Mouse (Mus musculus) stomach, embryonic 14.5 days (tissue): ENCODE data around the gene Adam22. TPM values are rescaled to one million over a fixed set of nuclear protein-coding genes. Genes with fewer than 3 reads are reported as not detected.

Experiments used
- ATAC-seq: fragments of 200-750 bp; cut with Nextera tagmentation; 2 replicates; pipeline ENCODE4 v1.8.0; 2017; ENCODE audit warnings: low read depth, moderate TSS enrichment; ENCODE audit not compliant: insufficient number of reproducible peaks, insufficient read depth, low FRiP score
- H3K27ac ChIP-seq: fragments of 300-500 bp; sonication (generic); 2 replicates; pipeline ENCODE4 v1.5.1; 2014; ENCODE audit warnings: mild to moderate bottlenecking, low read length, moderate library complexity, mixed read lengths
- H3K27me3 ChIP-seq: fragments of 300-500 bp; sonication (generic); 2 replicates; pipeline ENCODE4 v1.6.1; 2014; ENCODE audit warnings: low read length, control low read depth, mixed read lengths; ENCODE audit not compliant: control insufficient read depth, insufficient read depth
- H3K36me3 ChIP-seq: fragments of 300-500 bp; sonication (generic); 2 replicates; pipeline ENCODE4 v1.6.1; 2014; ENCODE audit warnings: mild to moderate bottlenecking, control low read depth, low read length, moderate library complexity, mixed read lengths; ENCODE audit not compliant: control insufficient read depth, insufficient read depth
- H3K4me1 ChIP-seq: fragments of 300-500 bp; sonication (generic); 2 replicates; pipeline ENCODE4 v1.6.1; 2014; ENCODE audit warnings: low read length, control low read depth, mixed read lengths; ENCODE audit not compliant: control insufficient read depth, insufficient read depth
- H3K4me2 ChIP-seq: fragments of 300-500 bp; sonication (generic); replicated peaks from 2 replicates; pipeline ENCODE4 v1.6.1; 2014; ENCODE audit warnings: low read depth, low read length, control low read depth
- H3K4me3 ChIP-seq: fragments of 300-500 bp; sonication (generic); 2 replicates; pipeline ENCODE4 v1.5.1; 2014; ENCODE audit warnings: low read depth, low read length, control low read depth
- H3K9ac ChIP-seq: fragments of 300-500 bp; sonication (generic); replicated peaks from 2 replicates; pipeline ENCODE4 v1.6.1; 2014; ENCODE audit warnings: low read depth, mild to moderate bottlenecking, control low read depth, low read length, moderate library complexity, mixed read lengths
- H3K9me3 ChIP-seq: fragments of 300-500 bp; sonication (generic); 2 replicates; pipeline ENCODE4 v1.6.1; 2016; ENCODE audit warnings: low read depth, low read length, control low read depth; ENCODE audit not compliant: control insufficient read depth
- WGBS: fragments of 180-500 bp; shearing (Covaris S2); extraction: QIAGEN DNeasy Blood & Tissue Kit; methylation state at CpG from one replicate; pipeline ENCODE4 v1.1.7; 2014; 5-methylcytosine and 5-hydroxymethylcytosine counted together
- polyA plus RNA-seq: library from polyadenylated mRNA; unstranded; fragments of >200 nt; fragmentation: Nextera tagmentation; extraction: Ambion mirVana; gene quantifications from 2 replicates; pipeline ENCODE4 v1.2.1, GENCODE M21; 2014

The Adam22 gene
- polyA plus RNA-seq, 1 experiment from 2014 or later = 13.4 TPM

DNA sequence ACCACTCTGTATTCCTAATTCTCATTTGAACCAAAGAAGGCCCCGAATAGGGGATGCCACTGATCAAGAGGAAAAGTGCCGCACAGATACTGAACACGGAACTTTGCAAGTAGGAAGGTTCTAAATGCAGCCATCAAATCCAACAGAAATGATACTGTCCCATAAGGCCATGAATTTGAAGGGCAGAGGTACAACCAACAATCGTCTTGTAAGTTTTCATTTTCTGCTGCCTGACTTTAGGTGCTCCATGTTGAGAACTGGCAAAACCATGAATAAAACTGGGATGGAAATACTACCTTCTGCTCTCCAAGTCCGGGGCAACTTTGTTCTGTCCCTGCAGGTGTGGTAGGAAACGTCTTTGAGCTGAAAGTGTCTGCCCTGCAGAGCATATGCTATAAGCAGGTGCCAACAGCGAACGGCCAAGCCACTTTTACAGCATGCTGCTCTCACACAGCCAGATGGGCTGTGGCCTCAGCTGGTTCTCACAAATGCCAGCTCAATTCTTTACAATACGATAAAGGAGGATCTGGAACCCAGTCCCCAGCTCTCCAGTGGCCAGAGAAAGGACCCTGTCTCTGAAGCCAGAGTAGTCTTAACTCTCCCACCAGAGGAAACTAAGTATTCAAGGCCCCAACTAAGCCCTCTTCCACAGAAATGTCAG lies 293.9 kb downstream of the Adam22 start:
- ATAC-seq = no peak
- H3K4me3 ChIP-seq = no peak overlapping the region
- H3K27ac ChIP-seq = no peak overlapping the region
- H3K4me1 ChIP-seq = no peaks in the 10 kb centered on the region
- no peak overlapping the region for H3K9ac ChIP-seq
- WGBS = 93% methylated on average over 9 of the region's 9 CpGs
- 0 out of 2 replicates have a peak, but pooled peaks cover 5% of the 10 kb centered on the region for H3K36me3 ChIP-seq
- H3K4me2 ChIP-seq = no peak overlapping the region
- no peaks in the 10 kb centered on the region for H3K27me3 ChIP-seq
- H3K9me3 ChIP-seq = no peaks in the 10 kb centered on the region

DNA sequence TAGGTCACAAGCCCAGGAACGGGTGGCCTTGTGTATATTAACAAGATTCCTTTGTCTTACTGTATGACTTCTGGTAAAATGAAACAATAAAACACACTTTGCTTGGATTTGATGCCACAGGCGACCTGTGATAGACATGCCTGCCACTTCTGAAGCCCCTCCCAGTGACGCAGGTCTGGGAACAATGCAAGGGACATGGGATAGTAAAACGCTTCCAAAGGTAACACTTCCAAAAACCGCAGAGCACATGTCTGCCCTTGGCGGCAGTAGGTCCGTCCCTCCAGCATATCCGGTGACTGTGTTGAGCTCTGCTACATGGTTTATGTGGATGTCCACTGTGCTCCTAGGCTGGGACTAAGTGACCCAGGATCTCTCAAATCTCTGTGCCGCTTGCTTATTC lies 294.6 kb downstream of the Adam22 start:
- WGBS = 87% methylated on average over 9 of the region's 9 CpGs
- no peak overlapping the region for H3K9ac ChIP-seq
- no peaks in the 10 kb centered on the region for H3K9me3 ChIP-seq
- no peaks in the 10 kb centered on the region for H3K4me1 ChIP-seq
- H3K36me3 ChIP-seq = 0 out of 2 replicates have a peak, but pooled peaks cover 5% of the 10 kb centered on the region
- no peak overlapping the region for H3K27ac ChIP-seq
- no peaks in the 10 kb centered on the region for H3K27me3 ChIP-seq
- no peak for ATAC-seq
- H3K4me3 ChIP-seq = no peak overlapping the region
- H3K4me2 ChIP-seq = no peak overlapping the region

DNA sequence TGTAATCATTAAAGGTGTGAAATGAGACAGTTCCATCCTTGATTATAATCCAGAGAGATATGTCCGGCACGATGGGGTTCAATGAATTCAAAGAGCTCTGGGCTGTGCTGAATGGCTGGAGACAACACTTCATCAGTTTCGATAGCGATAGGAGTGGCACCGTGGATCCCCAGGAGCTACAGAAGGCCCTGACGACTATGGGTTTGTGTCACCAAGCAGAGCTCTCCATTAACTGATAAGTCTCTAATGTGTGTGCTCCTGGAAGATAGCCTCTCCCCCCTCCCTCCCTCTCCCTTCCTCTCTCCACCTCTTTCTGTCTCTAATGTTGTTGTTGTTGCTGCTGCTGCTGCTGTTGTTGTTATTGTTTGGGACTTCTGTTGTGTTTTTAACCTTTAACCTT lies 304.8 kb downstream of the Adam22 start:
- peak; percentile 71; the same call in 1 of the 2 replicates for ATAC-seq
- Histone ChIP-seq H3K9ac (no peak overlapping the region), H3K36me3 (peaks cover 63% of the 10 kb centered on the region), H3K4me1 (no peaks in the 10 kb centered on the region), H3K27ac (no peak overlapping the region), H3K4me2 (no peak overlapping the region), H3K4me3 (no peak overlapping the region), H3K27me3 (no peaks in the 10 kb centered on the region), H3K9me3 (no peaks in the 10 kb centered on the region)
- 78% methylated on average over 6 of the region's 6 CpGs for WGBS

DNA sequence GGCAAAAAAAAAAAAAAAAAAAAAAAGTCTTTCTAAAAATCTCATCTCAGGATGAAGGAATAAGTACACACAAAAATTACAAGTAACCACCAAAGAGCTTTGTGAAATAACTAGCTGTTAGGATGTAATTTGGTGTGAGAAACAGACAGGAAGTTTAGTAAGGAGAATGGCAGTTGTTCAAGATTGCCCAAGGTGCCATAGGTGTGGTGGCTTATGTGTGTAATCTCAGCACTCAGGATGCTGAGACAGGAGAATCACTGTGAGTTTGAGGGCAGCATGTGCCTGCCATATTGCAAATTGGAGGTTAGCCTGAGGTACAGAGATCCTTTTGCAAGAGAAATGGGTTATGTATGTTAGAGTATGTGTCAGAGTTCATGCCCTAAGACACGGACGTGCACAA lies 305.5 kb downstream of the Adam22 start:
- Histone ChIP-seq H3K27me3 (no peaks in the 10 kb centered on the region), H3K9ac (no peak overlapping the region), H3K9me3 (no peaks in the 10 kb centered on the region), H3K36me3 (peaks cover 63% of the 10 kb centered on the region), H3K4me1 (peaks cover under 1% of the 10 kb centered on the region; the same call in 1 of the 2 replicates), H3K27ac (no peak overlapping the region), H3K4me2 (no peak overlapping the region), H3K4me3 (no peak overlapping the region)
- ATAC-seq = no peak
- 95% methylated on average over 2 of the region's 2 CpGs for WGBS

DNA sequence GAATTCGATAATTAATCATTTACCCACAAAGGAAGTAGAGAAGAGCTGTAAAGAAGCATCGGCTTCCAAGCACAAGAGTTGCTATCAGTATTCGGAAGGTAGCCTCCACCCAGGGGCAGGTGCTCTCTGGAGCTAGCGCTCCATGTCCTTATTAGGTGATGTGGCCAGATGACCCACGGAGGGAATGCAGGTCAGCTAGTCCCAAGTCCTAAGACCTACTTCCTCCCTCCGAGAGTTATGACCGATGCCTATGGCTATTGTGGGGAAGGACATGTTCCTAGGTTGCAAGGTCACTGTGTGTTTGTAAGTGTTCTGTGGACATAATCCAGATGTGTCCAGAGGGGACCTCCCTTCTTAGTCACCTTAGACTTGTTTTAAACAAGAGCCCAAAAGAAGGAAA lies 309.9 kb downstream of the Adam22 start:
- Histone ChIP-seq H3K27me3 (no peaks in the 10 kb centered on the region), H3K4me2 (no peak overlapping the region), H3K4me3 (no peak overlapping the region), H3K9ac (no peak overlapping the region), H3K9me3 (no peaks in the 10 kb centered on the region), H3K4me1 (peaks cover 6% of the 10 kb centered on the region; the same call in 1 of the 2 replicates), H3K36me3 (peaks cover 25% of the 10 kb centered on the region), H3K27ac (no peak overlapping the region)
- ATAC-seq = no peak
- 91% methylated on average over 7 of the region's 7 CpGs for WGBS

DNA sequence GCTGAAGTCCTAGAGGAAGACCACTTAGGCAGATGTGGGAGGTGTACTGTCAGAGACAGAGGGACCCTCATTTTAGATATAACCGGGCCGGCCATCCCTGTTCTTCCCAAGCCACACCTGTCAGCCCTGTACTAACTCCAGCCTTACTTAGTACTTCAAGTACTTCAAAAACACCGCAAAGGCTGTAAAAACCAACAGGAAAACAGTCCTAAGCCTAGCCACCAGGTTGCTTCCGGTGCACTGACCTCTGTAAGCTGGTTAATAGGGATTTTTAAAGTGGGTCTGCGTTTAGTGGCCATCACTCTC lies 311.0 kb downstream of the Adam22 start:
- H3K4me1 ChIP-seq = peaks cover 6% of the 10 kb centered on the region; the same call in 1 of the 2 replicates
- H3K9ac ChIP-seq = peak overlapping the region; percentile 82
- no peak overlapping the region; the same call in 1 of the 2 replicates for H3K27ac ChIP-seq
- no peaks in the 10 kb centered on the region for H3K27me3 ChIP-seq
- peak overlapping the region; percentile 91 for H3K4me3 ChIP-seq
- no peaks in the 10 kb centered on the region for H3K9me3 ChIP-seq
- ATAC-seq = no peak
- 45% methylated on average over 5 of the region's 5 CpGs for WGBS
- peak overlapping the region; percentile 67 for H3K4me2 ChIP-seq
- H3K36me3 ChIP-seq = peaks cover 20% of the 10 kb centered on the region

DNA sequence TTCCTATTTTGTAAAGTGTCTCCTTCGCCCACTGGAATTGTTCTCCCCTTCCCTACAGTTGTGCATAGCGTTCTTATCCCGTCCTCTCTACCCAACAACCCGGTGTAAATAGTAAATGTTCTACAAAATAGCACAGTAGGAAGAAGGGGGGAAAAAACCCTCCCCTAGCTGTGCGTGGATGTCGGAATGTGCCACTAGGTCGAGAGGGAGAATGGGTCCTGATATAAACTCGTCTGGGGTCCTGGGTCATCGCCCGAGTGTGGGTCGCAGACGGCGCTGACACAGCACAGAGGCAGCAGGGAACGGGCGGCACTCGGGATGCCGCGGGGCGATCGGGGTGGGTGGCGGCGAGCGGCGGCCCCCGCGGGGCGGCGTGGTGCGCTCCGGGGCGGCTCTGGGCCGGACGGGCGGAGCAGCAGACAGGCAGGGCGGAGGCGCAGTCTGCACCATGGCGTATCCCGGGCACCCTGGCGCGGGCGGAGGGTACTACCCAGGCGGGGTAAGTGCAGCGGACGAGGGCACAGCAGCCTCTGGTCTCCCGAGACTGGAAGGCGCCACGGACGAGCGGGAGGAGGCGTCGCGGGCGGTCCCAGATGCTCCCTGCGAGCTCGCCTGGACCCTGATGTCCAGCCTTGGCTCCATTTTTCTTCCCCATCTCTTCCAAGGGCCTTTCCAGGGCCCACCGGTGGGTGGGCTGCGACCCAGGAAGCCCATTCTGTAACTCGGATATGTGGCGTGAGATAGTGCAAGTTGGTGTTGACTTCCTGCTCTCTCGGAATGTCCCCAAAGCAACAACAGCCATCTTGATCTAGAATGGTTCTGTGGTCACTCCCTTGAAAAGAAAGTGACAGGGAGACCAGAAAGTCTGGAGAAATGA lies 311.6 kb downstream of the Adam22 start:
- peak overlapping the region; percentile 91 for H3K4me3 ChIP-seq
- no peaks in the 10 kb centered on the region for H3K27me3 ChIP-seq
- WGBS = under 1% methylated on average over 52 of the region's 60 CpGs
- H3K9ac ChIP-seq = peak overlapping the region; percentile 82
- ATAC-seq = peak; percentile 97
- H3K4me1 ChIP-seq = peaks cover 6% of the 10 kb centered on the region; the same call in 1 of the 2 replicates
- peaks cover 17% of the 10 kb centered on the region for H3K36me3 ChIP-seq
- no peaks in the 10 kb centered on the region for H3K9me3 ChIP-seq
- peak overlapping the region; percentile 90 for H3K27ac ChIP-seq
- peak overlapping the region; percentile 67 for H3K4me2 ChIP-seq

DNA sequence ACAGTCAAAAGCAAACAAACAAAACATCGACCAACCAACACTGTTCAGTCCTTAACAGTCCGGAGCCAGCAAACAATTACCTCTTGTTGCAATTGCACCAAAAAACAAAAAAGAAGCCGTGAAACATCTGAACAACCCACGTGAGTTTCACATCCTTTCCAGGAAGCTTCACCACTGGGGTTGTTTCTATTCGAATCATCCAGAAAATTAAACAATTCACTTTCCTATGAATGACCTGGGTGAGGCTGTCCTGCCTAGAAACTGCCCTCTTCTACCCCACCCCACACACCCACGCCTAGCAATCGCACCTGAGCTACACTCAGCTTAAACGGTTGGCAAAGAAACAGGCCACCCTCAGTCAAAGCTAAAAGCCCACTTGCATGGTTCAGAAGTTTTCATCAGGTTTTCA lies 312.2 kb downstream of the Adam22 start:
- Histone ChIP-seq H3K27me3 (no peaks in the 10 kb centered on the region), H3K36me3 (peaks cover 12% of the 10 kb centered on the region), H3K9ac (peak overlapping the region; percentile 82; the same call in 1 of the 2 replicates), H3K9me3 (no peaks in the 10 kb centered on the region), H3K27ac (peak overlapping the region; percentile 90; the same call in 1 of the 2 replicates), H3K4me3 (peak overlapping the region; percentile 91), H3K4me1 (peaks cover 6% of the 10 kb centered on the region; the same call in 1 of the 2 replicates), H3K4me2 (peak overlapping the region; percentile 67)
- WGBS = 27% methylated on average over 8 of the region's 8 CpGs
- peak; percentile 67 for ATAC-seq
